Mouse (Mus musculus): ENCODE results near the gene Gm26661. TPM values are rescaled to one million over a fixed set of nuclear protein-coding genes. Genes with fewer than 3 reads are reported as not detected.

Gene Gm26661
- not detected for total RNA-seq (2023)

DNA sequence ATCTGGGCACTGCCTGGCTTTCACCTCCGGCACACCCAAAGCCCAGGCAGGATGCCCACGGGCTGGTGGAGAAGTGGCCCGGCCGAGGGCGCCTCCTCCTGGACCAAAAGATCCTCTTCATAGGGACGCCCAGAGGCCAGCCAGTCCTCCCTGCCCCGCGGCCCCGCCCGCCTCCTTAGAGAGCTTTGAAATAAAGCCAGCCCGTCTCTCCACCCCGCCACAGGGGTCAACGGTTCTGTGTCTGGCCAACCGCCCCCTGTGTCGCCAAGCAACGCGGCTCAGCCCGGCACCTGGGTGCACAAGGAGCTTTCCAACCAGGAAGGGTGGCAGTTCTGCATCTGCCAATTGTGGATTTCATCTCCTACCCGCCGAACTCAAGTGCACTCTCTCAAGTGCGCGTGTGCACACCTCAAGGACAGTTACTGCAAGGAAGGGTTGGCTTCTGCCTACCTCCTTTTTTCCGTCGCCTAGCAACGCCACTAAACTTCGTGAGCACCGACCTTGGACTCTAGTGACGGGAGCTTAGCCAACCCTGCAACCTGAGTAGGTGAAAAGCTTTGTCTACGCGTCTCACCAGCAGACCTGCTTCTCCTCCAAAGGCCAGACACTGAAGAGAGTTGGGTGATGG is at the start of gene Gm26661:
Gene Gm26661 (plus strand): TSS at position 56 of the 628 bp plus-strand sequence.

DNA sequence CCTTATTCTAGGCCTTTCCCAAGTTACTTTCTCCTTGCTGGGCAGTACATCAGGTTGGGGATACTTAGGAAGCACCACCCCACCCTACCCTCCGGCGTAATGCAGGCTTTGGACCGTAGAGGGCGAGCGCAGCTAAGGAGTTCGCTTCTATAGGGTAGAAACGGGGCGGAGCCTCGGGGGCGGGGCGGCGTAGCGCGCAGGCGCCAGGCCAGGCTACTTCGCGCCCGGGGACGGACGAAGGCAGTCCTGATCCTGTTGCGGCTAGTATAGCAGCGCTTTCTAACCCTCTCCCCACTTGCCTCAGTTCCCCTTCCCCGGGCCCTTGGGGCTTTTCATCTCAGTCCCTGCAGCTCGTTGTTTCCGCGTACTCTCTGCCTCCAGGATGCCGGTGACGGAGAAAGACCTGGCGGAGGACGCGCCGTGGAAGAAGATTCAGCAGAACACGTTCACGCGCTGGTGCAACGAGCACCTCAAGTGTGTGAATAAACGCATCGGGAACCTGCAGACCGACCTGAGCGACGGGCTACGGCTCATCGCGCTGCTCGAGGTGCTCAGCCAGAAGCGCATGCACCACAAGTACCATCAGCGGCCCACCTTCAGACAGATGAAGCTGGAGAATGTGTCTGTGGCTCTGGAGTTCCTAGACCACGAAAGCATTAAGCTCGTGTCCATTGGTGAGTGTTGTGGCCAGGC is 26.5 kb downstream of the Gm26661 start, which contains the start of gene Flnb:
Gene Flnb (plus strand): TSS at position 188 of the 693 bp plus-strand sequence.

Other genes with a start within 250 kb of the Gm26661 start
- gene Gm3558, start 223.0 kb upstream of the Gm26661 start, total RNA-seq (2023) = not detected
- not detected for gene Gm10338, start 196.0 kb upstream of the Gm26661 start, total RNA-seq (2023)
- gene Gm10128, start 147.6 kb upstream of the Gm26661 start, total RNA-seq (2023) = not detected
- 31.4 TPM for gene Flnb, start 26.4 kb downstream of the Gm26661 start, total RNA-seq (2023)
- not detected for gene Gm45521, start 165.7 kb downstream of the Gm26661 start, total RNA-seq (2023)
- 2.6 TPM for gene Dnase1l3, start 203.0 kb downstream of the Gm26661 start, total RNA-seq (2023)
- 12.5 TPM for gene Abhd6, start 211.3 kb downstream of the Gm26661 start, total RNA-seq (2023)